Mouse (Mus musculus): ENCODE results near the gene Tmem14a. TPM values are rescaled to one million over a fixed set of nuclear protein-coding genes. Genes with fewer than 3 reads are reported as not detected.

Tmem14a gene
- polyA plus RNA-seq, 1 experiment from 2014 or later, result 15.2 TPM

- Histone ChIP-seq H3K4me1 (ENCODE audit: control insufficient read depth, insufficient read depth, low read length) (no peaks in the 10 kb centered on the region), H3K4me3 (ENCODE audit: low read depth, low read length) (no peak overlapping the region), H3K9me3 (ENCODE audit: control insufficient read depth, low read depth, low read length) (no peaks in the 10 kb centered on the region), H3K4me2 (replicated peaks; ENCODE audit: low read depth, low read length) (no peak overlapping the region), H3K27me3 (ENCODE audit: control insufficient read depth, insufficient read depth, low read length) (no peaks in the 10 kb centered on the region), H3K36me3 (ENCODE audit: control insufficient read depth, insufficient read depth, low read length) (no peaks in the 10 kb centered on the region), H3K9ac (replicated peaks; ENCODE audit: low read depth, low read length) (no peak overlapping the region), H3K27ac (ENCODE audit: low read length) (peak overlapping the region; percentile 17; the same call in 1 of the 2 replicates)
- ATAC-seq (ENCODE audit: insufficient number of reproducible peaks, insufficient read depth, low FRiP score, low read depth), result peak; percentile 86
- WGBS, result 53% methylated on average over 5 of the region's 5 CpGs
These were observed 13.5 kb downstream of the Tmem14a start for GRCm38 (mm10) chr1:21231744-21232464.

GRCm38 (mm10) chr1:21232516-21232915, 14.1 kb downstream of the Tmem14a start:
- Histone ChIP-seq H3K9me3 (ENCODE audit: control insufficient read depth, low read depth, low read length) (no peaks in the 10 kb centered on the region), H3K4me2 (replicated peaks; ENCODE audit: low read depth, low read length) (no peak overlapping the region), H3K4me1 (ENCODE audit: control insufficient read depth, insufficient read depth, low read length) (no peaks in the 10 kb centered on the region), H3K36me3 (ENCODE audit: control insufficient read depth, insufficient read depth, low read length) (no peaks in the 10 kb centered on the region), H3K4me3 (ENCODE audit: low read depth, low read length) (no peak overlapping the region), H3K9ac (replicated peaks; ENCODE audit: low read depth, low read length) (no peak overlapping the region), H3K27me3 (ENCODE audit: control insufficient read depth, insufficient read depth, low read length) (no peaks in the 10 kb centered on the region), H3K27ac (ENCODE audit: low read length) (peak overlapping the region; percentile 17; the same call in 1 of the 2 replicates)
- ATAC-seq (ENCODE audit: insufficient number of reproducible peaks, insufficient read depth, low FRiP score, low read depth), result no peak
- WGBS, result 87% methylated on average over 1 of the region's 1 CpGs

- Histone ChIP-seq H3K9me3 (ENCODE audit: control insufficient read depth, low read depth, low read length) (no peaks in the 10 kb centered on the region), H3K27ac (ENCODE audit: low read length) (no peak overlapping the region), H3K4me1 (ENCODE audit: control insufficient read depth, insufficient read depth, low read length) (no peaks in the 10 kb centered on the region), H3K4me3 (ENCODE audit: low read depth, low read length) (no peak overlapping the region), H3K36me3 (ENCODE audit: control insufficient read depth, insufficient read depth, low read length) (no peaks in the 10 kb centered on the region), H3K4me2 (replicated peaks; ENCODE audit: low read depth, low read length) (no peak overlapping the region), H3K9ac (replicated peaks; ENCODE audit: low read depth, low read length) (no peak overlapping the region), H3K27me3 (ENCODE audit: control insufficient read depth, insufficient read depth, low read length) (no peaks in the 10 kb centered on the region)
- ATAC-seq (ENCODE audit: insufficient number of reproducible peaks, insufficient read depth, low FRiP score, low read depth), result no peak
- 85% methylated on average over 6 of the region's 6 CpGs for WGBS
These were observed 17.0 kb downstream of the Tmem14a start for GRCm38 (mm10) chr1:21235359-21235758.

- WGBS, result 72% methylated on average over 8 of the region's 8 CpGs
These were observed 21.8 kb downstream of the Tmem14a start, which contains the start of gene Gsta3 for GRCm38 (mm10) chr1:21239911-21240898. TSS of gene Gsta3 (plus strand) at chr1:21240589.

GRCm38 (mm10) chr1:21241096-21241495, 22.7 kb downstream of the Tmem14a start:
- H3K4me1 ChIP-seq (ENCODE audit: control insufficient read depth, insufficient read depth, low read length), result no peaks in the 10 kb centered on the region
- no peaks in the 10 kb centered on the region for H3K9me3 ChIP-seq (ENCODE audit: control insufficient read depth, low read depth, low read length)
- H3K4me2 ChIP-seq (replicated peaks; ENCODE audit: low read depth, low read length), result no peak overlapping the region
- H3K27ac ChIP-seq (ENCODE audit: low read length), result no peak overlapping the region
- no peaks in the 10 kb centered on the region for H3K36me3 ChIP-seq (ENCODE audit: control insufficient read depth, insufficient read depth, low read length)
- 72% methylated on average over 1 of the region's 1 CpGs for WGBS
- no peak overlapping the region for H3K9ac ChIP-seq (replicated peaks; ENCODE audit: low read depth, low read length)
- no peak overlapping the region for H3K4me3 ChIP-seq (ENCODE audit: low read depth, low read length)
- ATAC-seq (ENCODE audit: insufficient number of reproducible peaks, insufficient read depth, low FRiP score, low read depth), result no peak
- no peaks in the 10 kb centered on the region for H3K27me3 ChIP-seq (ENCODE audit: control insufficient read depth, insufficient read depth, low read length)

More at GRCm38 (mm10) chr1:21239911-21240898, 21.8 kb downstream of the Tmem14a start, which contains the start of gene Gsta3:
- H3K4me3 ChIP-seq (ENCODE audit: low read depth, low read length), result no peak within 1 kb of the TSS
- ATAC-seq (ENCODE audit: insufficient number of reproducible peaks, insufficient read depth, low FRiP score, low read depth), result peak; percentile 74
- H3K9ac ChIP-seq (replicated peaks; ENCODE audit: low read depth, low read length), result no peak within 1 kb of the TSS
- H3K9me3 ChIP-seq (ENCODE audit: control insufficient read depth, low read depth, low read length), result no peaks in the 10 kb centered on the region
- no peaks in the 10 kb centered on the region for H3K27me3 ChIP-seq (ENCODE audit: control insufficient read depth, insufficient read depth, low read length)
- H3K36me3 ChIP-seq (ENCODE audit: control insufficient read depth, insufficient read depth, low read length), result no peaks in the 10 kb centered on the region
- no peaks in the 10 kb centered on the region for H3K4me1 ChIP-seq (ENCODE audit: control insufficient read depth, insufficient read depth, low read length)
- peak within 1 kb of the TSS; percentile 21; the same call in 1 of the 2 replicates for H3K27ac ChIP-seq (ENCODE audit: low read length)
- no peak within 1 kb of the TSS for H3K4me2 ChIP-seq (replicated peaks; ENCODE audit: low read depth, low read length)

GRCm38 (mm10) chr1:21244290-21244960, 26.1 kb downstream of the Tmem14a start:
- 66% methylated on average over 4 of the region's 4 CpGs for WGBS
- H3K9ac ChIP-seq (replicated peaks; ENCODE audit: low read depth, low read length), result no peak overlapping the region
- no peaks in the 10 kb centered on the region for H3K9me3 ChIP-seq (ENCODE audit: control insufficient read depth, low read depth, low read length)
- no peaks in the 10 kb centered on the region for H3K36me3 ChIP-seq (ENCODE audit: control insufficient read depth, insufficient read depth, low read length)
- no peak for ATAC-seq (ENCODE audit: insufficient number of reproducible peaks, insufficient read depth, low FRiP score, low read depth)
- no peak overlapping the region for H3K4me3 ChIP-seq (ENCODE audit: low read depth, low read length)
- no peaks in the 10 kb centered on the region for H3K4me1 ChIP-seq (ENCODE audit: control insufficient read depth, insufficient read depth, low read length)
- no peaks in the 10 kb centered on the region for H3K27me3 ChIP-seq (ENCODE audit: control insufficient read depth, insufficient read depth, low read length)
- no peak overlapping the region for H3K4me2 ChIP-seq (replicated peaks; ENCODE audit: low read depth, low read length)
- no peak overlapping the region for H3K27ac ChIP-seq (ENCODE audit: low read length)

GRCm38 (mm10) chr1:21246136-21246535, 27.8 kb downstream of the Tmem14a start:
- Histone ChIP-seq H3K4me2 (replicated peaks; ENCODE audit: low read depth, low read length) (no peak overlapping the region), H3K4me3 (ENCODE audit: low read depth, low read length) (no peak overlapping the region), H3K27ac (ENCODE audit: low read length) (no peak overlapping the region), H3K9ac (replicated peaks; ENCODE audit: low read depth, low read length) (no peak overlapping the region), H3K4me1 (ENCODE audit: control insufficient read depth, insufficient read depth, low read length) (no peaks in the 10 kb centered on the region), H3K9me3 (ENCODE audit: control insufficient read depth, low read depth, low read length) (no peaks in the 10 kb centered on the region), H3K36me3 (ENCODE audit: control insufficient read depth, insufficient read depth, low read length) (no peaks in the 10 kb centered on the region), H3K27me3 (ENCODE audit: control insufficient read depth, insufficient read depth, low read length) (no peaks in the 10 kb centered on the region)
- no peak for ATAC-seq (ENCODE audit: insufficient number of reproducible peaks, insufficient read depth, low FRiP score, low read depth)
- 75% methylated on average over 3 of the region's 3 CpGs for WGBS

GRCm38 (mm10) chr1:21247896-21248295, 29.5 kb downstream of the Tmem14a start:
- Histone ChIP-seq H3K9me3 (ENCODE audit: control insufficient read depth, low read depth, low read length) (no peaks in the 10 kb centered on the region), H3K9ac (replicated peaks; ENCODE audit: low read depth, low read length) (no peak overlapping the region), H3K4me1 (ENCODE audit: control insufficient read depth, insufficient read depth, low read length) (no peaks in the 10 kb centered on the region), H3K36me3 (ENCODE audit: control insufficient read depth, insufficient read depth, low read length) (no peaks in the 10 kb centered on the region), H3K4me2 (replicated peaks; ENCODE audit: low read depth, low read length) (no peak overlapping the region), H3K27ac (ENCODE audit: low read length) (no peak overlapping the region), H3K4me3 (ENCODE audit: low read depth, low read length) (no peak overlapping the region), H3K27me3 (ENCODE audit: control insufficient read depth, insufficient read depth, low read length) (no peaks in the 10 kb centered on the region)
- no peak for ATAC-seq (ENCODE audit: insufficient number of reproducible peaks, insufficient read depth, low FRiP score, low read depth)

Measured in stomach, embryonic 14.5 days (tissue).